Mouse (Mus musculus) kidney, embryonic 16.5 days (tissue): ENCODE data around the gene Tbc1d16. TPM values are rescaled to one million over a fixed set of nuclear protein-coding genes. Genes with fewer than 3 reads are reported as not detected.
A peak's percentile ranks its signal among the peaks of the same experiment; 100 is the strongest.

ENCODE experiments used
- ATAC-seq: fragments of 200-750 bp; cut with Nextera tagmentation; 2 replicates; pipeline ENCODE4 v1.8.0; 2017; ENCODE audit warnings: moderate TSS enrichment; ENCODE audit not compliant: low FRiP score, low TSS enrichment
- H3K27ac ChIP-seq: fragments of 300-500 bp; sonication (generic); 2 replicates; pipeline ENCODE4 v1.5.1; 2014; ENCODE audit warnings: low read length
- H3K27me3 ChIP-seq: fragments of 300-500 bp; sonication (generic); 2 replicates; pipeline ENCODE4 v1.6.1; 2014; ENCODE audit warnings: low read length, control low read depth, mixed read lengths; ENCODE audit not compliant: insufficient read depth
- H3K36me3 ChIP-seq: fragments of 300-500 bp; sonication (generic); 2 replicates; pipeline ENCODE4 v1.6.1; 2014; ENCODE audit warnings: low read length, control low read depth, mixed read lengths; ENCODE audit not compliant: insufficient read depth
- H3K4me1 ChIP-seq: fragments of 300-500 bp; sonication (generic); 2 replicates; pipeline ENCODE4 v1.6.1; 2014; ENCODE audit warnings: low read length, control low read depth, mixed read lengths; ENCODE audit not compliant: insufficient read depth
- H3K4me2 ChIP-seq: fragments of 300-500 bp; sonication (generic); replicated peaks from 2 replicates; pipeline ENCODE4 v1.6.1; 2014; ENCODE audit warnings: low read depth, low read length
- H3K4me3 ChIP-seq: fragments of 300-500 bp; sonication (generic); 2 replicates; pipeline ENCODE4 v1.5.1; 2014; ENCODE audit warnings: mild to moderate bottlenecking, low read length
- H3K9ac ChIP-seq: fragments of 300-500 bp; sonication (generic); replicated peaks from 2 replicates; pipeline ENCODE4 v1.6.1; 2014; ENCODE audit warnings: low read length
- H3K9me3 ChIP-seq: fragments of 300-500 bp; sonication (generic); 2 replicates; pipeline ENCODE4 v1.6.1; 2016; ENCODE audit warnings: low read length, control low read depth
- WGBS: fragments of 180-500 bp; shearing (Covaris S2); extraction: QIAGEN DNeasy Blood & Tissue Kit; methylation state at CpG from one replicate; pipeline ENCODE4 v1.1.7; 2014; 5-methylcytosine and 5-hydroxymethylcytosine counted together
- polyA plus RNA-seq: library from polyadenylated mRNA; unstranded; fragments of >200 nt; fragmentation: Nextera tagmentation; extraction: Ambion mirVana; gene quantifications from 2 replicates; pipeline ENCODE4 v1.2.1, GENCODE M21; 2015

The Tbc1d16 gene
- polyA plus RNA-seq, 1 experiment from 2014 or later = 12.3 TPM

- Histone ChIP-seq H3K27ac (no peak overlapping the region), H3K9ac (no peak overlapping the region), H3K4me3 (no peak overlapping the region), H3K4me1 (peaks cover 31% of the 10 kb centered on the region), H3K4me2 (no peak overlapping the region), H3K36me3 (no peaks in the 10 kb centered on the region), H3K9me3 (no peaks in the 10 kb centered on the region), H3K27me3 (no peaks in the 10 kb centered on the region)
- WGBS = 56% methylated on average over 3 of the region's 3 CpGs
- no peak for ATAC-seq
These were observed 41.9 kb downstream of the Tbc1d16 start for GRCm38 (mm10) chr11:119186381-119186780.

GRCm38 (mm10) chr11:119183684-119184310 lies 44.5 kb downstream of the Tbc1d16 start:
- WGBS = 78% methylated on average over 15 of the region's 15 CpGs
- no peak for ATAC-seq
- Histone ChIP-seq H3K9me3 (0 out of 2 replicates have a peak, but pooled peaks cover 2% of the 10 kb centered on the region), H3K4me3 (no peak overlapping the region), H3K9ac (no peak overlapping the region), H3K4me2 (no peak overlapping the region), H3K27ac (no peak overlapping the region), H3K4me1 (peaks cover 23% of the 10 kb centered on the region), H3K36me3 (no peaks in the 10 kb centered on the region), H3K27me3 (no peaks in the 10 kb centered on the region)

GRCm38 (mm10) chr11:119181861-119182395 lies 46.4 kb downstream of the Tbc1d16 start:
- no peak overlapping the region for H3K27ac ChIP-seq
- H3K9me3 ChIP-seq = 0 out of 2 replicates have a peak, but pooled peaks cover 2% of the 10 kb centered on the region
- H3K9ac ChIP-seq = no peak overlapping the region
- no peak for ATAC-seq
- H3K36me3 ChIP-seq = no peaks in the 10 kb centered on the region
- WGBS = 81% methylated on average over 12 of the region's 12 CpGs
- peaks cover 23% of the 10 kb centered on the region for H3K4me1 ChIP-seq
- 0 out of 2 replicates have a peak, but pooled peaks cover 3% of the 10 kb centered on the region for H3K27me3 ChIP-seq
- H3K4me2 ChIP-seq = no peak overlapping the region
- H3K4me3 ChIP-seq = no peak overlapping the region

GRCm38 (mm10) chr11:119180824-119181582 lies 47.3 kb downstream of the Tbc1d16 start:
- Histone ChIP-seq H3K9me3 (0 out of 2 replicates have a peak, but pooled peaks cover 2% of the 10 kb centered on the region), H3K4me3 (no peak overlapping the region), H3K27ac (no peak overlapping the region), H3K36me3 (no peaks in the 10 kb centered on the region), H3K4me1 (peaks cover 30% of the 10 kb centered on the region), H3K4me2 (no peak overlapping the region), H3K9ac (no peak overlapping the region), H3K27me3 (0 out of 2 replicates have a peak, but pooled peaks cover 3% of the 10 kb centered on the region)
- WGBS = 81% methylated on average over 14 of the region's 14 CpGs
- no peak for ATAC-seq

GRCm38 (mm10) chr11:119178317-119178716 lies 50.0 kb downstream of the Tbc1d16 start:
- H3K9ac ChIP-seq = no peak overlapping the region
- H3K4me2 ChIP-seq = no peak overlapping the region
- WGBS = 55% methylated on average over 8 of the region's 8 CpGs
- H3K27me3 ChIP-seq = 0 out of 2 replicates have a peak, but pooled peaks cover 3% of the 10 kb centered on the region
- H3K27ac ChIP-seq = no peak overlapping the region
- H3K9me3 ChIP-seq = 0 out of 2 replicates have a peak, but pooled peaks cover 2% of the 10 kb centered on the region
- H3K36me3 ChIP-seq = no peaks in the 10 kb centered on the region
- no peak overlapping the region for H3K4me3 ChIP-seq
- ATAC-seq = peak; percentile 22; the same call in 1 of the 2 replicates
- H3K4me1 ChIP-seq = peaks cover 35% of the 10 kb centered on the region

GRCm38 (mm10) chr11:119176389-119177179 lies 51.7 kb downstream of the Tbc1d16 start:
- peak overlapping the region; percentile 43 for H3K4me2 ChIP-seq
- 13% methylated on average over 27 of the region's 27 CpGs for WGBS

GRCm38 (mm10) chr11:119171588-119171987 lies 56.7 kb downstream of the Tbc1d16 start:
- H3K9me3 ChIP-seq = no peaks in the 10 kb centered on the region
- WGBS = 86% methylated on average over 7 of the region's 7 CpGs
- ATAC-seq = no peak

More at GRCm38 (mm10) chr11:119176389-119177179, 51.7 kb downstream of the Tbc1d16 start:
- Histone ChIP-seq H3K27me3 (0 out of 2 replicates have a peak, but pooled peaks cover 3% of the 10 kb centered on the region), H3K4me1 (peaks cover 35% of the 10 kb centered on the region), H3K4me3 (peak overlapping the region; percentile 8), H3K9me3 (0 out of 2 replicates have a peak, but pooled peaks cover 2% of the 10 kb centered on the region), H3K36me3 (no peaks in the 10 kb centered on the region), H3K9ac (peak overlapping the region; percentile 47), H3K27ac (peak overlapping the region; percentile 74)
- peak; percentile 93 for ATAC-seq

GRCm38 (mm10) chr11:119168851-119169250 lies 59.4 kb downstream of the Tbc1d16 start:
- no peak overlapping the region for H3K27ac ChIP-seq
- H3K27me3 ChIP-seq = no peaks in the 10 kb centered on the region
- 95% methylated on average over 1 of the region's 1 CpGs for WGBS
- H3K9me3 ChIP-seq = no peaks in the 10 kb centered on the region
- H3K9ac ChIP-seq = no peak overlapping the region
- H3K4me1 ChIP-seq = peaks cover 18% of the 10 kb centered on the region
- ATAC-seq = no peak
- no peak overlapping the region for H3K4me2 ChIP-seq
- no peak overlapping the region for H3K4me3 ChIP-seq
- H3K36me3 ChIP-seq = no peaks in the 10 kb centered on the region

More at GRCm38 (mm10) chr11:119171588-119171987, 56.7 kb downstream of the Tbc1d16 start:
- Histone ChIP-seq H3K27ac (no peak overlapping the region), H3K27me3 (no peaks in the 10 kb centered on the region), H3K4me1 (peaks cover 11% of the 10 kb centered on the region), H3K4me2 (no peak overlapping the region), H3K36me3 (no peaks in the 10 kb centered on the region), H3K9ac (no peak overlapping the region), H3K4me3 (no peak overlapping the region)

GRCm38 (mm10) chr11:119165995-119166394 lies 62.3 kb downstream of the Tbc1d16 start:
- 75% methylated on average over 10 of the region's 10 CpGs for WGBS
- Histone ChIP-seq H3K27me3 (no peaks in the 10 kb centered on the region), H3K36me3 (no peaks in the 10 kb centered on the region), H3K9ac (no peak overlapping the region), H3K4me2 (no peak overlapping the region), H3K4me1 (peaks cover 25% of the 10 kb centered on the region), H3K27ac (no peak overlapping the region), H3K4me3 (no peak overlapping the region), H3K9me3 (no peaks in the 10 kb centered on the region)
- no peak for ATAC-seq
